Mouse (Mus musculus) limb, embryonic 15.5 days (tissue): Measurements from ENCODE around the gene Plin5. TPM values are rescaled to one million over a fixed set of nuclear protein-coding genes. Genes with fewer than 3 reads are reported as not detected.

ENCODE experiments used
- ATAC-seq: fragments of 200-750 bp; cut with Nextera tagmentation; 2 replicates; pipeline ENCODE4 v1.8.0; 2017; ENCODE audit warnings: low read depth, moderate TSS enrichment; ENCODE audit not compliant: insufficient number of reproducible peaks, low FRiP score, low TSS enrichment
- H3K27ac ChIP-seq: fragments of 300-500 bp; sonication (generic); 2 replicates; pipeline ENCODE4 v1.5.1; 2015; ENCODE audit warnings: moderate library complexity, mild to moderate bottlenecking, inconsistent platforms
- H3K27me3 ChIP-seq: fragments of 300-500 bp; sonication (generic); 2 replicates; pipeline ENCODE4 v1.6.1; 2015; ENCODE audit warnings: inconsistent platforms
- H3K36me3 ChIP-seq: fragments of 300-500 bp; sonication (generic); 2 replicates; pipeline ENCODE4 v1.6.1; 2015; ENCODE audit warnings: inconsistent platforms
- H3K4me1 ChIP-seq: fragments of 300-500 bp; sonication (generic); 2 replicates; pipeline ENCODE4 v1.6.1; 2015; ENCODE audit warnings: inconsistent platforms
- H3K4me2 ChIP-seq: fragments of 300-500 bp; sonication (generic); 2 replicates; pipeline ENCODE4 v1.6.1; 2015; ENCODE audit warnings: mild to moderate bottlenecking, inconsistent platforms
- H3K4me3 ChIP-seq: fragments of 300-500 bp; sonication (generic); 2 replicates; pipeline ENCODE4 v1.5.1; 2015; ENCODE audit warnings: mild to moderate bottlenecking, inconsistent platforms
- H3K9ac ChIP-seq: fragments of 300-500 bp; sonication (generic); 2 replicates; pipeline ENCODE4 v1.6.1; 2015; ENCODE audit warnings: inconsistent platforms
- H3K9me3 ChIP-seq: fragments of 300-500 bp; sonication (generic); 2 replicates; pipeline ENCODE4 v1.6.1; 2016; ENCODE audit warnings: inconsistent platforms
- WGBS: fragments of 180-500 bp; shearing (Covaris S2); methylation state at CpG from one replicate; pipeline ENCODE4 v1.1.7; 2015; 5-methylcytosine and 5-hydroxymethylcytosine counted together
- polyA plus RNA-seq: library from polyadenylated mRNA; unstranded; fragments of >200 nt; fragmentation: Nextera tagmentation; extraction: Ambion mirVana; gene quantifications from 2 replicates; pipeline ENCODE4 v1.2.1, GENCODE M21; 2015

Gene Plin5
- polyA plus RNA-seq, 1 experiment from 2014 or later: 0.12 TPM

GRCm38 (mm10) chr17:56146131-56146530 is 28.7 kb upstream of the Plin5 start:
- H3K4me3 ChIP-seq: no peak overlapping the region
- H3K4me1 ChIP-seq: peaks cover 23% of the 10 kb centered on the region
- no peak overlapping the region for H3K4me2 ChIP-seq
- no peak overlapping the region for H3K27ac ChIP-seq
- 13% methylated on average over 9 of the region's 9 CpGs for WGBS
- no peaks in the 10 kb centered on the region for H3K9me3 ChIP-seq
- H3K27me3 ChIP-seq: peaks cover 99% of the 10 kb centered on the region
- no peak for ATAC-seq
- no peak overlapping the region for H3K9ac ChIP-seq
- no peaks in the 10 kb centered on the region for H3K36me3 ChIP-seq

GRCm38 (mm10) chr17:56144546-56144945 is 27.1 kb upstream of the Plin5 start:
- WGBS: 64% methylated on average over 9 of the region's 9 CpGs
- H3K9me3 ChIP-seq: no peaks in the 10 kb centered on the region
- H3K4me3 ChIP-seq: no peak overlapping the region
- H3K27me3 ChIP-seq: peaks cover 99% of the 10 kb centered on the region
- H3K27ac ChIP-seq: no peak overlapping the region
- H3K4me2 ChIP-seq: no peak overlapping the region
- H3K36me3 ChIP-seq: no peaks in the 10 kb centered on the region
- peaks cover 28% of the 10 kb centered on the region for H3K4me1 ChIP-seq
- H3K9ac ChIP-seq: no peak overlapping the region
- no peak for ATAC-seq

GRCm38 (mm10) chr17:56141702-56142605 is 24.6 kb upstream of the Plin5 start:
- Histone ChIP-seq H3K4me1 (peaks cover 26% of the 10 kb centered on the region), H3K27ac (no peak overlapping the region), H3K9me3 (no peaks in the 10 kb centered on the region), H3K4me3 (peak overlapping the region; percentile 41), H3K36me3 (no peaks in the 10 kb centered on the region), H3K9ac (no peak overlapping the region), H3K4me2 (peak overlapping the region; percentile 71), H3K27me3 (peaks cover 94% of the 10 kb centered on the region)
- ATAC-seq: 0 out of 2 replicates have a peak, but pooled peaks have one; percentile 11
- WGBS: under 1% methylated on average over 43 of the region's 47 CpGs

- ATAC-seq: no peak
- WGBS: 1% methylated on average over 73 of the region's 79 CpGs
- H3K27me3 ChIP-seq: peaks cover 85% of the 10 kb centered on the region
Measured at GRCm38 (mm10) chr17:56139858-56140595, 22.6 kb upstream of the Plin5 start, which contains the start of gene Sema6b. Gene Sema6b, minus strand, starts transcription at chr17:56140343.

GRCm38 (mm10) chr17:56139355-56139754 is 22.0 kb upstream of the Plin5 start:
- H3K9ac ChIP-seq: no peak overlapping the region
- WGBS: 9% methylated on average over 21 of the region's 21 CpGs
- peaks cover 35% of the 10 kb centered on the region for H3K4me1 ChIP-seq
- H3K27me3 ChIP-seq: peaks cover 82% of the 10 kb centered on the region
- H3K4me3 ChIP-seq: peak overlapping the region; percentile 66
- no peaks in the 10 kb centered on the region for H3K36me3 ChIP-seq
- no peaks in the 10 kb centered on the region for H3K9me3 ChIP-seq
- H3K4me2 ChIP-seq: peak overlapping the region; percentile 99
- ATAC-seq: no peak
- no peak overlapping the region for H3K27ac ChIP-seq

More at GRCm38 (mm10) chr17:56139858-56140595, 22.6 kb upstream of the Plin5 start, which contains the start of gene Sema6b:
- Histone ChIP-seq H3K4me2 (peak within 1 kb of the TSS; percentile 99), H3K4me1 (peaks cover 29% of the 10 kb centered on the region), H3K27ac (no peak within 1 kb of the TSS), H3K36me3 (no peaks in the 10 kb centered on the region), H3K9ac (peak within 1 kb of the TSS; percentile 29; the same call in 1 of the 2 replicates), H3K4me3 (peak within 1 kb of the TSS; percentile 66), H3K9me3 (no peaks in the 10 kb centered on the region)

- H3K9me3 ChIP-seq: no peaks in the 10 kb centered on the region
- WGBS: 21% methylated on average over 25 of the region's 25 CpGs
- H3K9ac ChIP-seq: no peak overlapping the region
- H3K36me3 ChIP-seq: no peaks in the 10 kb centered on the region
- no peak for ATAC-seq
- 0 out of 2 replicates have a peak overlapping the region, but pooled peaks have one; percentile 11 for H3K4me3 ChIP-seq
- H3K4me1 ChIP-seq: peaks cover 45% of the 10 kb centered on the region
- H3K27ac ChIP-seq: no peak overlapping the region
- no peak overlapping the region for H3K4me2 ChIP-seq
- peaks cover 69% of the 10 kb centered on the region for H3K27me3 ChIP-seq
Measured at GRCm38 (mm10) chr17:56137839-56138613, 20.6 kb upstream of the Plin5 start.

- no peak overlapping the region for H3K4me3 ChIP-seq
- WGBS: 84% methylated on average over 7 of the region's 7 CpGs
- peaks cover 38% of the 10 kb centered on the region for H3K4me1 ChIP-seq
- no peak overlapping the region for H3K4me2 ChIP-seq
- H3K27ac ChIP-seq: no peak overlapping the region
- no peaks in the 10 kb centered on the region for H3K36me3 ChIP-seq
- peaks cover 56% of the 10 kb centered on the region for H3K27me3 ChIP-seq
- H3K9ac ChIP-seq: no peak overlapping the region
- ATAC-seq: no peak
- no peaks in the 10 kb centered on the region for H3K9me3 ChIP-seq
Measured at GRCm38 (mm10) chr17:56136558-56136957, 19.2 kb upstream of the Plin5 start.

GRCm38 (mm10) chr17:56134463-56134971 is 17.1 kb upstream of the Plin5 start:
- H3K27ac ChIP-seq: peak overlapping the region; percentile 14; the same call in 1 of the 2 replicates
- ATAC-seq: no peak
- H3K4me3 ChIP-seq: peak overlapping the region; percentile 30
- peak overlapping the region; percentile 56 for H3K4me2 ChIP-seq
- no peak overlapping the region for H3K9ac ChIP-seq
- peaks cover 35% of the 10 kb centered on the region for H3K27me3 ChIP-seq
- 1% methylated on average over 27 of the region's 27 CpGs for WGBS
- no peaks in the 10 kb centered on the region for H3K36me3 ChIP-seq
- H3K9me3 ChIP-seq: no peaks in the 10 kb centered on the region
- peaks cover 29% of the 10 kb centered on the region for H3K4me1 ChIP-seq

- no peak overlapping the region for H3K9ac ChIP-seq
- 18% methylated on average over 19 of the region's 21 CpGs for WGBS
- H3K27me3 ChIP-seq: peaks cover 27% of the 10 kb centered on the region
- H3K4me1 ChIP-seq: peaks cover 24% of the 10 kb centered on the region
- no peaks in the 10 kb centered on the region for H3K9me3 ChIP-seq
- peak overlapping the region; percentile 30 for H3K4me3 ChIP-seq
- H3K27ac ChIP-seq: peak overlapping the region; percentile 23; the same call in 1 of the 2 replicates
- H3K36me3 ChIP-seq: no peaks in the 10 kb centered on the region
- peak overlapping the region; percentile 56 for H3K4me2 ChIP-seq
- peak; percentile 45; the same call in 1 of the 2 replicates for ATAC-seq
Measured at GRCm38 (mm10) chr17:56133457-56134363, 16.3 kb upstream of the Plin5 start.

GRCm38 (mm10) chr17:56132661-56133060 is 15.3 kb upstream of the Plin5 start:
- Histone ChIP-seq H3K27me3 (peaks cover 19% of the 10 kb centered on the region), H3K4me1 (peaks cover 21% of the 10 kb centered on the region), H3K4me3 (no peak overlapping the region), H3K27ac (no peak overlapping the region), H3K9me3 (no peaks in the 10 kb centered on the region), H3K9ac (no peak overlapping the region), H3K36me3 (no peaks in the 10 kb centered on the region), H3K4me2 (no peak overlapping the region)
- 4% methylated on average over 14 of the region's 14 CpGs for WGBS
- no peak for ATAC-seq
